Mouse (Mus musculus) lung, embryonic 14.5 days (tissue): ENCODE results near the gene Srprb. TPM values are rescaled to one million over a fixed set of nuclear protein-coding genes. Genes with fewer than 3 reads are reported as not detected.

Source experiments
- ATAC-seq: fragments of 200-750 bp; cut with Nextera tagmentation; 2 replicates; pipeline ENCODE4 v1.8.0; 2017; ENCODE audit warnings: mild to moderate bottlenecking, moderate TSS enrichment, moderate library complexity; ENCODE audit not compliant: insufficient read depth
- DNase-seq: peaks from one replicate; pipeline ENCODE4 v3.0.0-alpha.2; 2015
- H3K27ac ChIP-seq: fragments of 300-500 bp; sonication (generic); 2 replicates; pipeline ENCODE4 v1.5.1; 2014; ENCODE audit warnings: low read depth, mild to moderate bottlenecking, moderate library complexity
- H3K27me3 ChIP-seq: fragments of 300-500 bp; sonication (generic); 2 replicates; pipeline ENCODE4 v1.6.1; 2014; ENCODE audit warnings: low read length, control low read depth; ENCODE audit not compliant: insufficient read depth
- H3K36me3 ChIP-seq: fragments of 300-500 bp; sonication (generic); 2 replicates; pipeline ENCODE4 v1.6.1; 2014; ENCODE audit warnings: control low read depth; ENCODE audit not compliant: insufficient read depth
- H3K4me1 ChIP-seq: fragments of 300-500 bp; sonication (generic); 2 replicates; pipeline ENCODE4 v1.6.1; 2014; ENCODE audit warnings: antibody characterized with exemption, control low read depth; ENCODE audit not compliant: insufficient read depth
- H3K4me2 ChIP-seq: fragments of 300-500 bp; sonication (generic); 2 replicates; pipeline ENCODE4 v1.6.1; 2014; ENCODE audit warnings: mild to moderate bottlenecking
- H3K4me3 ChIP-seq: fragments of 300-500 bp; sonication (generic); 2 replicates; pipeline ENCODE4 v1.5.1; 2014; ENCODE audit warnings: low read depth, low read length
- H3K9ac ChIP-seq: fragments of 300-500 bp; sonication (generic); 2 replicates; pipeline ENCODE4 v1.6.1; 2014
- H3K9me3 ChIP-seq: fragments of 300-500 bp; sonication (generic); 2 replicates; pipeline ENCODE4 v1.6.1; 2016; ENCODE audit warnings: low read depth, low read length, control low read depth
- CTCF ChIP-seq: IDR thresholded peaks from 2 replicates; pipeline ENCODE4 v1.5.1; 2016; ENCODE audit warnings: antibody characterized with exemption, low read depth
- WGBS: fragments of 180-500 bp; shearing (Covaris S2); extraction: QIAGEN DNeasy Blood & Tissue Kit; methylation state at CpG from one replicate; pipeline ENCODE4 v1.1.7; 2014; 5-methylcytosine and 5-hydroxymethylcytosine counted together
- polyA plus RNA-seq: library from polyadenylated mRNA; unstranded; fragments of >200 nt; fragmentation: Nextera tagmentation; extraction: Ambion mirVana; gene quantifications from 2 replicates; pipeline ENCODE4 v1.2.1, GENCODE M21; 2014

Srprb gene
- polyA plus RNA-seq, 1 experiment from 2014 or later = 68.2 TPM

DNA sequence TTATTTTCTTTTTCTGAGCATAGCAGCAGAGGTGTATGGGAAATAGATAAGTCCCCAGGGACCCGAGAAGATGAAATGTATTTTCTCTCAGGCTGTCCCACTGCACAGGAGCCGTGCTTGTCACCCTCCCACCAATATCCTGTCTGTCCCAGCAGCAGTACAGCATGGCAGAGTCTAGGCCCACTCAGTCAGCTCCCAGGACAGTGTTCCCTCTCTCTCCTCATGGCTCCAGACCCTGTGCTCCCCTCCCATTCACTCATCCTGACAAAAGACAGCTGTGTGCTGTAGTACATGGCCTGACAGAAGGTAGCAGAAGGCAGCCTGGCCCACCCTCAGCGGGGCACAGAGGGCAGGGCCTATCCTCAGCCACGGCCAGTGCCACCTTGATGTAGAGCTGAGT lies 58.1 kb downstream of the Srprb start:
- H3K27ac ChIP-seq = no peak overlapping the region
- no peak for TF ChIP-seq CTCF
- H3K4me2 ChIP-seq = no peak overlapping the region
- H3K9ac ChIP-seq = no peak overlapping the region
- H3K27me3 ChIP-seq = no peaks in the 10 kb centered on the region
- H3K36me3 ChIP-seq = no peaks in the 10 kb centered on the region
- H3K9me3 ChIP-seq = no peaks in the 10 kb centered on the region
- no peaks in the 10 kb centered on the region for H3K4me1 ChIP-seq
- no peak overlapping the region for H3K4me3 ChIP-seq
- 40% methylated on average over 4 of the region's 4 CpGs for WGBS
- 0 out of 2 replicates have a peak, but pooled peaks have one; percentile 52 for ATAC-seq
- no peak for DNase-seq

DNA sequence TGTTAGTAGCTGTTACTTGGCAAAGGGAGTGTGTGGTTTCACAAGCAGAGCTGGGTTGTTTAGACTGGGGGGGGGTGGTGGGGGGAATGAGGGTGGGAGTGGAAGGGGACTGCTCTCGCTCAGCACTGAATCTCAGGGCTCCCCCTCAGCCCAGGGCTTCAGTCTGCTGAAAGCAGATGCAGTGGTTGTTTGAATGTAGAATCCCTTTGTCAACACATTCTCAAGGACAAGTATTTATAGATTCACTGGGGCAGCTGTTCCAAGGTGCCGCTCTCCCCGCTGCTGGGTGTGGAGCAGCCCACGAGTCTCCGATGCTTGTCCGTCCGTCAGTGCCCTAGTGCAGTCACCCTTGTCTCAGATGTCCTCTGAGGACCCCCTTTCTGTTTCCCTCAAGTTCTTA lies 60.7 kb downstream of the Srprb start:
- WGBS = 84% methylated on average over 7 of the region's 7 CpGs

DNA sequence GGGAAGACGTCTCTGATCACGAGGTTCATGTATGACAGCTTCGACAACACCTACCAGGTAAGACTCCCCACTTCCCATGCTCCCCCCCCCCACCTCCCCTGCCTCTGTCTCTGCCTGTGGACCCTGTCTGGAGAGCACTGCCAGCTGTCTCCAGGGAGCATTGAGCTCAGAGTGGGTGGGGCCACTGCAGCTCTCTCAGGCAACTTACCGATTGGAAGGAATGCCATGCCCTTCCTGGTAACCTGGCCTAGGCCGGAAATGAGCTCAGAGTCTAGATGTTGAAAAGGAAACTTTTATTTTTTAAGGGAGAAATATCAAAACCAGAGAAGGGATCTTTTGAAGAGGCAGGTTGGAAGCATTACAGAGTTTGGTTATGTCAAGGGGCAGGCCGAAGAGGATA lies 61.6 kb downstream of the Srprb start:
- no peak for ATAC-seq

More for the DNA sequence above, 60.7 kb downstream of the Srprb start:
- DNase-seq = no peak
- Histone ChIP-seq H3K4me2 (no peak overlapping the region), H3K9ac (no peak overlapping the region), H3K4me3 (no peak overlapping the region), H3K27me3 (no peaks in the 10 kb centered on the region), H3K27ac (no peak overlapping the region), H3K4me1 (no peaks in the 10 kb centered on the region), H3K36me3 (no peaks in the 10 kb centered on the region), H3K9me3 (no peaks in the 10 kb centered on the region)
- no peak for TF ChIP-seq CTCF
- no peak for ATAC-seq

DNA sequence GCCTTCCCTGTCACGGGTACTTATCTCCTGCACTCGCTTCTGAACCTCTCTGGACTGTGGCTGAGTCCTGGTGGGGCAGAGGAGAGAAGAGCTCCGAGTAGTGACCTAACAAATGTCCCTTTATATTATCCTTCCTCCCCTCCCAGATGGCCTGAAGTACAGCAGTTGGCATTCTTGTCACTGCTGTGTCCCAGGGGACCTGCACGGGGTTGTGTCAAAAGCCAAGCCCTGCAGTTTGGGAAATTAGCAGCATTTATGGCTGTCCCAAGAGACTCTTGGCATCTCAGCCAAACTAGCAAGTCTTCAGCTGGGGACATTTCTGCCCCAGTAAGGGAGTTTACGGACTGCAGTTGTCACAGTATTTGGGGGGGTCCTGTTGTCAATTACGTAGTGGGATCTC lies 62.5 kb downstream of the Srprb start:
- Histone ChIP-seq H3K27me3 (no peaks in the 10 kb centered on the region), H3K27ac (no peak overlapping the region), H3K36me3 (no peaks in the 10 kb centered on the region), H3K9ac (no peak overlapping the region), H3K4me2 (no peak overlapping the region), H3K4me3 (no peak overlapping the region), H3K9me3 (no peaks in the 10 kb centered on the region), H3K4me1 (no peaks in the 10 kb centered on the region)
- WGBS = 74% methylated on average over 6 of the region's 6 CpGs
- no peak for ATAC-seq
- no peak for DNase-seq
- TF ChIP-seq CTCF = no peak

More for the DNA sequence above, 61.6 kb downstream of the Srprb start:
- WGBS = 78% methylated on average over 6 of the region's 6 CpGs
- Histone ChIP-seq H3K4me2 (no peak overlapping the region), H3K27ac (no peak overlapping the region), H3K27me3 (no peaks in the 10 kb centered on the region), H3K36me3 (no peaks in the 10 kb centered on the region), H3K9me3 (no peaks in the 10 kb centered on the region), H3K4me1 (no peaks in the 10 kb centered on the region), H3K9ac (no peak overlapping the region), H3K4me3 (no peak overlapping the region)
- TF ChIP-seq CTCF = no peak
- DNase-seq = no peak

Other genes starting within 250 kb of the Srprb start
- gene Slco2a1, start 213.4 kb downstream of the Srprb start, polyA plus RNA-seq = 15.1 and 15.4 TPM in 2 replicates
- gene Rab6b, start 90.3 kb downstream of the Srprb start, polyA plus RNA-seq = 1.5 and 1.8 TPM in 2 replicates
- 3.4 TPM in 1 of 2 replicates, not detected in the other for gene Gm20425, start 28.2 kb upstream of the Srprb start, polyA plus RNA-seq
- gene Trf, start 28.3 kb upstream of the Srprb start, polyA plus RNA-seq = 35.5 and 44.6 TPM in 2 replicates
- 0.51 and 0.78 TPM in 2 replicates for gene 1300017J02Rik, start 102.9 kb upstream of the Srprb start, polyA plus RNA-seq
- 96.5 and 103 TPM in 2 replicates for gene Topbp1, start 103.1 kb upstream of the Srprb start, polyA plus RNA-seq
- gene Cdv3, start 163.7 kb upstream of the Srprb start, polyA plus RNA-seq = 92.0 and 93.4 TPM in 2 replicates